Mouse (Mus musculus) hindbrain, embryonic 12.5 days (tissue): ENCODE results near the gene Sh3glb2. TPM values are rescaled to one million over a fixed set of nuclear protein-coding genes. Genes with fewer than 3 reads are reported as not detected.

Experiments used
- ATAC-seq: fragments of 200-750 bp; cut with Nextera tagmentation; 2 replicates; pipeline ENCODE4 v1.8.0; 2017; ENCODE audit warnings: moderate TSS enrichment; ENCODE audit not compliant: low FRiP score
- H3K27ac ChIP-seq: fragments of 300-500 bp; sonication (generic); 2 replicates; pipeline ENCODE4 v1.5.1; 2016; ENCODE audit warnings: mild to moderate bottlenecking
- H3K27me3 ChIP-seq: fragments of 300-500 bp; sonication (generic); 2 replicates; pipeline ENCODE4 v1.6.1; 2016; ENCODE audit warnings: mild to moderate bottlenecking
- H3K36me3 ChIP-seq: fragments of 300-500 bp; sonication (generic); 2 replicates; pipeline ENCODE4 v1.6.1; 2016; ENCODE audit warnings: mild to moderate bottlenecking
- H3K4me1 ChIP-seq: fragments of 300-500 bp; sonication (generic); 2 replicates; pipeline ENCODE4 v1.6.1; 2016
- H3K4me2 ChIP-seq: fragments of 300-500 bp; sonication (generic); replicated peaks from 2 replicates; pipeline ENCODE4 v1.6.1; 2016; ENCODE audit warnings: mild to moderate bottlenecking
- H3K4me3 ChIP-seq: fragments of 300-500 bp; sonication (generic); 2 replicates; pipeline ENCODE4 v1.5.1; 2016; ENCODE audit warnings: mild to moderate bottlenecking
- H3K9ac ChIP-seq: fragments of 300-500 bp; sonication (generic); 2 replicates; pipeline ENCODE4 v1.6.1; 2016; ENCODE audit warnings: mild to moderate bottlenecking, moderate library complexity
- H3K9me3 ChIP-seq: fragments of 300-500 bp; sonication (generic); replicated peaks from 2 replicates; pipeline ENCODE4 v1.6.1; 2016; ENCODE audit warnings: mild to moderate bottlenecking
- WGBS: fragments of 180-500 bp; shearing (Covaris S2); methylation state at CpG from one replicate; pipeline ENCODE4 v1.1.7; 2016; 5-methylcytosine and 5-hydroxymethylcytosine counted together
- microRNA-seq: library from miRNA; unstranded; fragments of <30 nt; microRNA quantifications from one replicate; pipeline ENCODE4, GENCODE M21; 2017
- polyA plus RNA-seq: library from polyadenylated mRNA; unstranded; fragments of >200 nt; fragmentation: Nextera tagmentation; extraction: Ambion mirVana; gene quantifications from 2 replicates; pipeline ENCODE4 v1.2.1, GENCODE M21; 2016

Sh3glb2 gene
- polyA plus RNA-seq, 1 experiment from 2014 or later, result 113 TPM

DNA sequence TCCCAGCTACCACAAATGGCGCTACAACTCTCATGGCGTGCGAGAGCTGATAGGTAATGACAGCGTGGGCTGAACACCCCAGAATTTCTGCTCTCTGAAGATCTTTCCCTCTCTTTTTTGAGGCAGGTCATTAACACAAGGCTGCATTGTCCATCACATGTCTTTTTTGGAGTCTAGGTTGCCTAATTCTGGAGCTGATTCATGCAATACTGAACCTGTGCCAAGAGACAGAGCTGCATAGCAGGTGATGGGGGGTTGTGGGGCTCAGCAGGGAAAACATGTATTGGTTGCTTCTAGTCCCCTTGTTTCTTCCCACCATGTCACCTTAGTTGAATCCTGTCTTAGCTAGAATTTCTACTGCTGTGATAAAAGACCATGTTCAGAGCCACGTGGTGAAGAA is 33.8 kb downstream of the Sh3glb2 start:
- H3K9me3 ChIP-seq, result no peaks in the 10 kb centered on the region
- no peak overlapping the region for H3K4me3 ChIP-seq
- no peak for ATAC-seq
- H3K4me1 ChIP-seq, result no peaks in the 10 kb centered on the region
- no peak overlapping the region for H3K27ac ChIP-seq
- no peak overlapping the region for H3K9ac ChIP-seq
- H3K36me3 ChIP-seq, result peaks cover 96% of the 10 kb centered on the region
- H3K27me3 ChIP-seq, result no peaks in the 10 kb centered on the region
- no peak overlapping the region for H3K4me2 ChIP-seq
- 96% methylated on average over 5 of the region's 5 CpGs for WGBS

DNA sequence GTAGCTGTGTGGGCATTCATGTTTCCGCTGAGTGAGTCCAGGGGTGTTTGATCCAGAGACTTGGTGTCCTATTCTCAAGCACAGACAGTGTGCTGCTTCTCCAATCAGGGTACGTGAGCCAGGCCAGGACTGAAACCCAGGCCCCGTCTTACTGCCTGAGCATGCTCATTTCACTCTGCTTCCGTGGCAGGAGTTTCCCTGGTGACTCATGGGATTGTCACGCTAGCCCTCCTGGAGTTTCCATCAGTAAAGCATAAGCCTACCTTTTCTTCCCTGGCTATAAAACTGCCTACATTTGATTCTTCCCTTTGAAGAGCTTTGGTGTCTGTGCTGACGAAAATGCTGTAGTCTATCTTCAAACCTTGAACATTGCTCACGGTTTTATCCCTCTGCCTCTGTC is 36.0 kb downstream of the Sh3glb2 start:
- ATAC-seq, result no peak
- H3K4me3 ChIP-seq, result no peak overlapping the region
- no peaks in the 10 kb centered on the region for H3K4me1 ChIP-seq
- WGBS, result 92% methylated on average over 7 of the region's 7 CpGs
- no peaks in the 10 kb centered on the region for H3K27me3 ChIP-seq
- H3K9me3 ChIP-seq, result no peaks in the 10 kb centered on the region
- peaks cover 91% of the 10 kb centered on the region for H3K36me3 ChIP-seq
- no peak overlapping the region for H3K9ac ChIP-seq
- no peak overlapping the region for H3K27ac ChIP-seq
- H3K4me2 ChIP-seq, result no peak overlapping the region

DNA sequence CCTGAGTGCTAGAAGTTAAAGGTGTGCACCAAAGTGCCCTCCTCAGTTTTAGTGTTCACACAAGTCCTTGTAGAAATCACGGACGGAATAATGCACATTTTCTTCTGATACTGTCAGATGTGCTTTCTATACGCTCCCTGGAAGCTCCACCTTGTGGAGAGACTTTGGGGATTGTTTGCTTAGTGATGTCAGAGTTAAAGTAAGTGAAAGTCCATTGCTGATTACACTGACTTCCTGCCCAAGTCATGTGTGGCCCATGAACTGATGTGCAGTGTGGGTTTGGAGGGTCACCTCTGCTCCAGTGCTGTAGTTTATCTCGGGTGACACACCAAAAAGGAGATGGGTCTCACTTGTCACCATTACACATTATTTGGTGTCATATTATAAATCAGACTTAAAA is 39.9 kb downstream of the Sh3glb2 start:
- Histone ChIP-seq H3K36me3 (peaks cover 92% of the 10 kb centered on the region), H3K27me3 (no peaks in the 10 kb centered on the region), H3K9me3 (no peaks in the 10 kb centered on the region), H3K4me3 (no peak overlapping the region), H3K4me2 (no peak overlapping the region), H3K27ac (no peak overlapping the region), H3K9ac (no peak overlapping the region), H3K4me1 (no peaks in the 10 kb centered on the region)
- ATAC-seq, result no peak
- 92% methylated on average over 4 of the region's 4 CpGs for WGBS

DNA sequence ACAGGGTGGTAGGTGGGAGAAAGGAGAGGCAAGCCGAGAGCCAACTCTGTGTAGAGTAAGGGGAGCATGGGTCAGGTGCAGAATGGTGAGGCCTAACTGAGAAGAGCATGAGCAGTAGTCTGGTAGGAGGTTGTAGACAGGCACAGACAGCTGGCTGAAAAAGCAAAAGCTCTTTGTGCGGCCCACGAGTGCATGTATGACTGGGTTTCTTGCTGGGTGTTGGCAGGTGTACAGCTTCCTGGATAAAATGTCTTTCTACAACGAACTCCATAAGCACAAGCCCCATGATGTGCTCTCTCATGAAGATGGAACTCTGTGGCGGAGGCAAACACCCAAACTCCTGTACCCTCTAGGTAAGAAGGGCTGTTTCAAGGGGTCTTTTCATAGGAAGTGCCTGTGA is 42.2 kb downstream of the Sh3glb2 start:
- no peak overlapping the region for H3K4me3 ChIP-seq
- H3K4me2 ChIP-seq, result no peak overlapping the region
- no peak for ATAC-seq
- no peaks in the 10 kb centered on the region for H3K4me1 ChIP-seq
- H3K36me3 ChIP-seq, result peaks cover 92% of the 10 kb centered on the region
- H3K27ac ChIP-seq, result no peak overlapping the region
- H3K9me3 ChIP-seq, result no peaks in the 10 kb centered on the region
- no peak overlapping the region for H3K9ac ChIP-seq
- H3K27me3 ChIP-seq, result no peaks in the 10 kb centered on the region
- WGBS, result 96% methylated on average over 5 of the region's 5 CpGs

DNA sequence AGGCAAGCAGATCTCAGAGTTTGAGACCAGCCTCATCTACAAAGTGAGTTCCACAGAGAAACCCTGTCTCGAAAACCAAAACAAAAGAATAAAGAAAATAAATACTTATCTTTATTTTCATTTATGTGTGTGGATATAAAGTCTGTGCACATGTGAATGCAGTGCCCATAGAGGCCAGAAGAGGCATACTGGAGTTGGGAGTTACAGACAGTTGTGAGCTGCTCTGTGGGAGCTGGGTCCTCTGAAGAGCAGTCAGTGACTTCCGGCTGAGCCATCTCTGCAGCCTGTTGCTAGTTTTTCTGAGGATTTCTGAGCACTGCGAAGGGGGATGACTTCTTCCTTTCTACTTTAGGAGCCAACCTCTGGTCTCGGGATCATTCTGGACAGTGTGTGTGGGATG is 43.0 kb downstream of the Sh3glb2 start:
- H3K27me3 ChIP-seq, result no peaks in the 10 kb centered on the region
- no peak overlapping the region for H3K4me2 ChIP-seq
- no peak overlapping the region for H3K9ac ChIP-seq
- H3K4me3 ChIP-seq, result no peak overlapping the region
- H3K27ac ChIP-seq, result no peak overlapping the region
- peaks cover 90% of the 10 kb centered on the region for H3K36me3 ChIP-seq
- no peak for ATAC-seq
- no peaks in the 10 kb centered on the region for H3K4me1 ChIP-seq
- WGBS, result 90% methylated on average over 4 of the region's 4 CpGs
- no peaks in the 10 kb centered on the region for H3K9me3 ChIP-seq

DNA sequence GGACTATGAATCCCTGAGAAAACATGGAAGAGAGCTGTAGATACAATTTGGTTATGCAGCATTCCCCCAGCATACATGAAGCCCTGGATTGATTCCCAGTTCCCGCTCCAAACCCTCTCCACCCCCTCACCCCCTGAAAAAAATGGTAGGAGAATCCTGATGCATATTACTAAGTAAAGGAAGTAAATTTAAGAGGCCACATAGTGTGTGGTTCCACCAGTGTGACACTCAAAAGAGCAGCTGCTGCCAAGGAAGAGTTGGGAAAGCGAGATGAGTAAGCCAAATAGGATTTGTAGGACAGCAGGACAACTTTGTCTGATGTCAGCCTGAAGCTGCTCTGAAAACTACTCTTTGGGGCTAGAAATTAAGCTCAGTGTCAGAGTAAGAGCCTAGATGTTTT is 47.7 kb downstream of the Sh3glb2 start:
- Histone ChIP-seq H3K27me3 (no peaks in the 10 kb centered on the region), H3K4me3 (no peak overlapping the region), H3K27ac (no peak overlapping the region), H3K4me2 (no peak overlapping the region), H3K36me3 (peaks cover 94% of the 10 kb centered on the region), H3K9ac (no peak overlapping the region), H3K9me3 (no peaks in the 10 kb centered on the region), H3K4me1 (no peaks in the 10 kb centered on the region)
- ATAC-seq, result no peak
- WGBS, result 98% methylated on average over 2 of the region's 2 CpGs

DNA sequence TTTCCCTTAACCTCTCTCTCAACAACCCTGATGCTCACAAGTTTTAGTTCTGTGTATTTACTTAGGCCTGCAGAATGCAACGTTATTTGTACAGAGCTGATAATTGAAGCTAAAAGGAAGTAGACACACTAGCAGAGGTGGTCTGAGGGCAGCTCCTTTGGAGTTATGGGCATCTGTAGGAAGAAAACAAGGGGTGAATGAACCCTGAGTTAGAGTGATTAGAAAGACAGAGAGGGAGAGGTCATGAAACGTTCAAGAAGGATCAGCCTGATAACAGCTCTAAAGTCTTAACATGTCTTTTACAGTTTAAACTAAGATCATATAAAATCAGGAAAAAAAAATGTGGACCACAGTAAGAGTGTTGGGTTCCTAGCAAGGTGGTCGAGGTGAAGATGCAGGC is 49.8 kb downstream of the Sh3glb2 start:
- H3K9me3 ChIP-seq, result no peaks in the 10 kb centered on the region
- H3K4me3 ChIP-seq, result no peak overlapping the region
- peaks cover 94% of the 10 kb centered on the region for H3K36me3 ChIP-seq
- no peaks in the 10 kb centered on the region for H3K27me3 ChIP-seq
- no peak overlapping the region for H3K9ac ChIP-seq
- no peak overlapping the region for H3K27ac ChIP-seq
- ATAC-seq, result no peak
- H3K4me2 ChIP-seq, result no peak overlapping the region
- H3K4me1 ChIP-seq, result no peaks in the 10 kb centered on the region
- 87% methylated on average over 3 of the region's 3 CpGs for WGBS

DNA sequence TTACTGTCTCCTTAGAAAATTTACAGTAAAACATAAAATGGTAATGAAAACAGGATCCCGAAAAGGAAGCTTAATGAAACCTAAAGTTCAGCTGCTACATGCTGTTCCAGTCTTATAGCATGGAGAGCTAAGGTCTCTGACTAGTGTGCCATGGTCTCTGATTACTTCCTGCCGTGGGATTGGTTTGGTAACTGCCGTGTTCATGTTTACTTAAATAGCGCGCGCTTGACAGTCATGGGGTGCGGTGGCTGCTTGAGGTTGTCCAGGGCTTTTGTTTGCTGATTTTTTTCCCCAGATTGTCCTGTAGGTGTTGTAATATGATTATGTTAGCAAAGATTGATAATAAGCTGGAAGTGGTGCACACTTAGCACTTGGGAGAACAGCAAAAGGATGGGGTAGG is 53.0 kb downstream of the Sh3glb2 start:
- Histone ChIP-seq H3K4me1 (no peaks in the 10 kb centered on the region), H3K4me3 (no peak overlapping the region), H3K36me3 (peaks cover 92% of the 10 kb centered on the region), H3K27ac (no peak overlapping the region), H3K9me3 (no peaks in the 10 kb centered on the region), H3K27me3 (no peaks in the 10 kb centered on the region), H3K9ac (no peak overlapping the region), H3K4me2 (no peak overlapping the region)
- ATAC-seq, result no peak
- 96% methylated on average over 7 of the region's 7 CpGs for WGBS

DNA sequence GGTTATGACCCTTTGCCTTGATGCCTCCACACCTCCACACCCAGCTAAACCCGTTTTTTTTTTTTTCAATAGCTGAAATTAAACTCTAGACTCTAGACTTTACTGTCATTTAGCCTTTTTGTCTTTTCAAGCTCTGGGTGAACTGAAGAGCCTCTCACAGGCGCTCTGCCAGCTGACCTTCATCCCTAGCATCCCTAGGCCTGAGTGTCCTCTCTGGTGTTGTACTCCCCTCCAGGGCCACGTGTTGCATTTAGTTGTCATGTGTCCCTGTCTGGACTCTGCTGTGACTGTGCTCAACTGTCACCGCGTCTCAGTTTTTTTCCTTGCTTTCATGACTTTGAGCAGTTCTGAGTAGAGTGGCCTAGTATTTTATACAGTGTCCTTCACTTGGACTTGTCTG is 59.2 kb downstream of the Sh3glb2 start:
- H3K4me1 ChIP-seq, result no peaks in the 10 kb centered on the region
- H3K9me3 ChIP-seq, result no peaks in the 10 kb centered on the region
- peaks cover 77% of the 10 kb centered on the region for H3K36me3 ChIP-seq
- ATAC-seq, result no peak
- H3K4me3 ChIP-seq, result no peak overlapping the region
- no peaks in the 10 kb centered on the region for H3K27me3 ChIP-seq
- H3K4me2 ChIP-seq, result no peak overlapping the region
- H3K27ac ChIP-seq, result no peak overlapping the region
- H3K9ac ChIP-seq, result no peak overlapping the region
- WGBS, result 92% methylated on average over 5 of the region's 5 CpGs

DNA sequence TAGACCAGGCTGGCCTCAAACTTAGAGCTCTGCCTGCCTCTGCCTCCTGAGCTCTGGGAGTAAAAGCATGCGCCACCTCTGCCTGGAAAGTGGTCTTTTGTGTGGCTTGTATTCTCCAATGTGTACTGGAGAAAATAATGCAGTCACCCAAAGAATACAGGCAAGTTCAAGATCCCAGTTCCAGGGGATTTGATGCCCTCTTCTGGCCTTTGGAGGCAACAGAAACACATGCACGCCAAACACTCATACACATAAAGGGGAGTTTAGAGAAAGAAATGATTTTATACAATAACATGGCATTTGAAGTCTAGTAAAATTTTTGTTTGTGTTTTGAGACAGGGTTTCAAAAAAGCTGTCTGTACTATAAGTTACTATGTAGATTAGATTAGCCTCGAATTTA is 59.6 kb downstream of the Sh3glb2 start:
- no peak overlapping the region for H3K9ac ChIP-seq
- H3K4me3 ChIP-seq, result no peak overlapping the region
- ATAC-seq, result no peak
- no peaks in the 10 kb centered on the region for H3K9me3 ChIP-seq
- no peaks in the 10 kb centered on the region for H3K27me3 ChIP-seq
- no peak overlapping the region for H3K27ac ChIP-seq
- 81% methylated on average over 3 of the region's 3 CpGs for WGBS
- no peak overlapping the region for H3K4me2 ChIP-seq
- no peaks in the 10 kb centered on the region for H3K4me1 ChIP-seq
- peaks cover 73% of the 10 kb centered on the region for H3K36me3 ChIP-seq

Small RNA genes within 50 kb of the gene (microRNA-seq; reads per million reads assigned to microRNA genes)
- gene Gm47292, result not detected

Other genes starting within 250 kb of the Sh3glb2 start
- 11.8 and 12.6 TPM in 2 replicates for gene Zer1, start 234.8 kb downstream of the Sh3glb2 start, polyA plus RNA-seq
- 10.3 and 10.6 TPM in 2 replicates for gene Tbc1d13, start 225.6 kb downstream of the Sh3glb2 start, polyA plus RNA-seq
- gene Endog, start 187.8 kb downstream of the Sh3glb2 start, polyA plus RNA-seq, result 15.7 and 16.2 TPM in 2 replicates
- 63.7 and 63.9 TPM in 2 replicates for gene Spout1, start 180.9 kb downstream of the Sh3glb2 start, polyA plus RNA-seq
- 10.4 and 13.1 TPM in 2 replicates for gene Kyat1, start 153.5 kb downstream of the Sh3glb2 start, polyA plus RNA-seq
- gene Lrrc8a, start 121.6 kb downstream of the Sh3glb2 start, polyA plus RNA-seq, result 39.3 and 42.2 TPM in 2 replicates
- 0.30 and 0.36 TPM in 2 replicates for gene Gm28035, start 118.8 kb downstream of the Sh3glb2 start, polyA plus RNA-seq
- gene Phyhd1, start 93.1 kb downstream of the Sh3glb2 start, polyA plus RNA-seq, result 5.0 and 5.6 TPM in 2 replicates
- gene Gm28038, start 78.3 kb downstream of the Sh3glb2 start, polyA plus RNA-seq, result not detected in 2 replicates
- gene Dolk, start 73.0 kb downstream of the Sh3glb2 start, polyA plus RNA-seq, result 25.5 and 26.2 TPM in 2 replicates
- 33.9 and 36.6 TPM in 2 replicates for gene Nup188, start 72.9 kb downstream of the Sh3glb2 start, polyA plus RNA-seq
- gene Miga2, start 4.9 kb upstream of the Sh3glb2 start, polyA plus RNA-seq, result 29.3 and 30.7 TPM in 2 replicates
- 46.9 and 50.2 TPM in 2 replicates for gene Dolpp1, start 32.9 kb upstream of the Sh3glb2 start, polyA plus RNA-seq
- 23.9 and 26.8 TPM in 2 replicates for gene Crat, start 56.5 kb upstream of the Sh3glb2 start, polyA plus RNA-seq
- 133 and 134 TPM in 2 replicates for gene Ptpa, start 56.7 kb upstream of the Sh3glb2 start, polyA plus RNA-seq
- gene Ier5l, start 114.9 kb upstream of the Sh3glb2 start, polyA plus RNA-seq, result 4.7 and 4.8 TPM in 2 replicates
- gene Cstad, start 235.7 kb upstream of the Sh3glb2 start, polyA plus RNA-seq, result 0.45 and 0.89 TPM in 2 replicates